Mouse (Mus musculus): ENCODE measurements around the gene Orc2.

Gene Orc2

DNA sequence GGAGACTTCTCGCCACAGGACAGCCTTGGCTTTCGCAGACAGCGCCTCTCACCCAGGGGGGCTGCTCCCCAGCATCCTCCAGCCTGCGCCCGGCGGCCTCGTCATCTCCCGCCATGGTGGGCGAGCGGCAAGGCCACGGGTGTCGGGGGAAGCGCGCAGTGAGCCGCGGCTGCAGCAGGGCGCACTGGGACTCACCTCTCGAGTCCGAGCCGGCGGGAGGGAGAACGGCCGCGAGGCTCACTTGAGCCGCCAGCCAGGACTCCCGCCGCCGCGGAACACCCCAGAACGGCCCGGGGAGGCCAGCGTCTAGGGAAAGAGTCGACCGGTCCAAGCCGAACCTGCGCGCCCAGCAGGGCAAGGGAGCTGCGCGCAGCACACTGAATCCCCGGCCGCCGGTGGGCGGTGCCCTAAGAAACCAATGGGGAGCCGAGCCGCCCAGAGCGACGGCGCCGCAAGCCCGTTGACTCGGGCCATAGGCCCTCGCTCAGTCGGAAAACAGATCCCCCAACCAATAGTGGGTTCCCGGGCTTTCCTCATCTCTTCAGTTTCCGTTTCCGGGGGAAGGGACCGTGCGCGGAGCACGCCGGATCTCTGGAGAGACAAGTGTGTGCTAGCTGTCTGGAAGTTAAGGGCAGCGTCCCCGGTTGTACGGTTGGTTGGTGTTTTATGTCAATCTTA is at the start of gene Orc2:
TSS of gene Orc2 (minus strand) at position 533 of the 678 bp plus-strand sequence.
- DNase-seq, result peak; percentile 93 to 95

DNA sequence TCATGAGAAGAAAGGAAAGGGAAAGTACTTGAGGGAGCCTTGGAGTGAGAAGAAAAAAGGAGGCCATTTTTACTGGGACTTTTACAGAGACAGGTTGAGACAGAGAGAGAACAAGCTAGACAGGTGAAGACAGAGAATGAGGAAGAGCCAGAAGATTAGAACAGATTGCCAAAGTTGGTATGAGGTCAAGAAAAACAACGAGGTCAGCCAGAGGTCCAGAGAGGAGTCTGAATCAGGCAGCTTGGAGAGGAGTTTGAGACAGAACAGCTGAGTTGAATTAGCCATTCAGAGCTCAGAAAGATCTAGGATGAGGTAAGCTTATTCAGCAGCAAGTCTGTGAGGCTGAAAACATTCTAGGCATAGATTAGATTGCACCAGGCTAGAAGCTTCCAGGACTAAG is 36.5 kb upstream of the Orc2 start:
- DNase-seq, result no peak

DNA sequence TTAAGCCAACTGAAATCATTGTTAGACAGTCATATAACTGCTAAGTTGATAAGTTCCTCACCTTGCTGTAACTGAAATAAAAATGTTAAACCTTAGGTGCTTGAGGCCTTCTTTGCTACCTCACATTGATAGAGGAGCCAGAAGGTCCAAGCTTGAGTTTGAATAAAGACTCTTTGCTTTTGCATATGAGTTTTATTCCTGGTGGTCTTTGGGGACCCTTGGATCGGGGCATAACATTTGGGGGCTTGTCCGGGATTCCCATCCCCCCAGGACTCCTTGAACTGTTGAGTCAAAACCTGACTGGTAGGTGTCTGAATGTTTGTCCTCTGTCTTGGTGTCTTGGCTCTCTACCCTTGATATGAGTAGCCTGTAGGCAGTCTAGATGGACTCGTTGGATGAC is 2.3 kb upstream of the Orc2 start:
- peak in 1 of 2 experiments; percentile 17 for DNase-seq

DNA sequence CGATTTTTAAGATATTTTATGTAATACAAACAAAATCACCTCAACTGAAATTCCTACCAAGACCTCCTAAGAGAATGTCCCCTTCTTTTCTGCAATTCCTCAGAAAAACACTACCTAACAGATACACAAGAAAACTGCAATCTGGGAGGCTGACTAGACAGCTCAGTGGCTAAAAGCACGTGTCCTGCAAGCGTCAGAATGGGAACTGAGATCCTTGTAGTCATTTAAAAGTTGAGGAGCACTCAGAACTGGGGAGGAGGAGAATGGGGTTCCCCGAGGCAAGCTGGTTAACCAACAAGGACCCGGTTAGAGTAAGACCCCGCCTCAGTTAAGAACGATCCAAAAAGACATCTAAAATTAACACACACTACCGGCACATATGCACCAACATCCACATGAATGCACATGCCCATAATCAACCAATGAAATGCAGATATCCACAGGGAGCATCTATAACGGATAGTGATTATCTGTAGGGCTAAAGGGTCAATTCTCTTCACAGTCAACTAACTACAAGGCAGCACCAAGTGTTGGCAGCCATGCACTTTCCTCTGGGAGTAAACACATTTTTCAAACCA is 1.0 kb downstream of the Orc2 start:
- DNase-seq, result no peak

DNA sequence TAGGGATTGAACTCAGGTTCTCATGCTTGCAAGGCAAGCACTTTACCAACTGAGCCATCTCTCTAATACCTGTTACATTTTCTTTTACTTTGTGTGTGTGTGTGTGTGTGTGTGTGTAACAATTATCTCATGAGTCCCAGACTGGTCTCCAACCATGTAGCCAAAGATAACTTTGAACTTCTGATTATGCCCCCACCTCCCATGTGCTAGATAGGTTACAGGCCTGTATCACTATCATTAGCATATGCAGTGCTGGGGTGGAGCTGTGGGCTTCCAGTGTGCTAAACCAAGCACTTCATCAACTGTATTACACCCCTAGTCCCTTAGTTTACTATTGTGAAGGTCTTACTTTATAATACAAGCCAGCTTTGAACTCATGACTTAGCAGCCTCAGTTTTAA is 1.8 kb downstream of the Orc2 start:
- DNase-seq, result no peak

DNA sequence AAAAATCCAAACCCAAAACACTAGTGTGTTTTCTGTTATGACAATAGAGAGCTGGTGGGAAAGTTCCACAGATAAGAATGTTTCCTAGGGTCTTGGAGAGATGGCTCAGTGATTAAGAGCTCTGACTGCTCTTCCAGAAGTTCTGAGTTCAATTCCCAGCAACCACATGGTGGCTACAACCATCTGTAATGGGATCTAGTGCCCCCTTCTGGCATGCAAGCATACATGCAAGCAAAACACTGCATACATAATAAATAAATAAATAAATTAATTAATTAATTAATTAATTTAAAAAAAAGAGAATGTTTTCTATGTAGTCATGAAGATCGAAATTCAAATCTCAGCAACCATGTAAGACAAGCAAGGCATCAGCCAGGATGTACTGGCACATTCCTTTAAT is 6.2 kb downstream of the Orc2 start:
- DNase-seq, result peak in 1 of 2 experiments; percentile 12

DNA sequence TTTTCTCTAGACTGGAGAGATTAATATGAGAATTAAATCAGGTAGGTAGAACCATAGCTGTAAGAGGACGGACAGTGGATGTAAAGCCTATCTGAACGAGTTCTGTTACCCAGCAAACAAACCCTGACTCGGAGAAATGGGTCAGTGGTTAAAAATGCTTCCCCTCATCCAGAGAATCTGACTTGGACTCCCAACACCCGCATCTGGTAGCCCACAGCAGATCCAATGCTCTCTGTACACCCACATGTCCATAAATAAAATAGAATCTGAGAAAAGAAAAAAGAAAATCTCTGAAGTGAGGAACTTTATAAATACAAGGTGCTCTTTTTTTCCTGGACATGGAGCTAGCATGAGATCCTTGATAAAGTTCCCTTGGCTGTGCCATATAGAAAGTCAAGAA is 7.2 kb downstream of the Orc2 start:
- no peak for DNase-seq

DNA sequence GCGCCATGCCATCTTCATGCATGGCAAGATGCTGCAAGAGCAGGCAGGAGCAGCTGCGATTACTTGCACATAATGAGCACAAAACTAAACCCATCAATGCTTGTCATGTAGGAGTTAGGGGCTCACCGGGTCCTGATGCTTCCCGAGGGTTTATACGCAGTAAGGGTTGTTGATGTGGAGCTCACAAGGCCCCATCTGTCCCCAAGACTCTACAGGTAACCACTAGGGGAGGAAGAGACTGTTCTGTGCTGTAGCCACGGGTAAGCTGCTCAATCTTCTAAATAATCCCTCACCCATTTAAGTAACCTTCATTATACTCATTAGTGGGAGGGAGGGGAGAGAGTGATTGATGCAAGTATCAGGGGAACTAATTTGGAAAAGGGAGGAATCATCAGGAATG is 9.3 kb downstream of the Orc2 start:
- no peak for DNase-seq

DNA sequence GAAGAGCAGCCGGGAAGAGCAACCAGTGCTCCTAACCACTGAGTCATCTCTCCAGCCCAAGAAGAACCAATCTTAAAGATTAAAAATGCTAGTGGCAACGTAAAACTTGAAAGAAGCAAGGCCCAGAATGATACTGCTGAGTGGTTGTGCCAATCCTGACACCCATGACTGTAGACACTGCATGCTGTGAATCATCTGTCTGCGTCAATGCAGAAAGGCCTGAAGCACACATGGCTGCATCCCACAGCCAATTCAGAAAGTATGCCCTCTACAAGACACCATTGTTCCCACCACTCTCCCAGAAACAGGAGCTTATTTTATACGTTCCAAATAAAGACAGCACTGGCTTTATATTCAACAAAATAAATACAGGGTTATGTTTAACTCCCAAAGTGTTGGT is 22.3 kb downstream of the Orc2 start:
- DNase-seq, result no peak

DNA sequence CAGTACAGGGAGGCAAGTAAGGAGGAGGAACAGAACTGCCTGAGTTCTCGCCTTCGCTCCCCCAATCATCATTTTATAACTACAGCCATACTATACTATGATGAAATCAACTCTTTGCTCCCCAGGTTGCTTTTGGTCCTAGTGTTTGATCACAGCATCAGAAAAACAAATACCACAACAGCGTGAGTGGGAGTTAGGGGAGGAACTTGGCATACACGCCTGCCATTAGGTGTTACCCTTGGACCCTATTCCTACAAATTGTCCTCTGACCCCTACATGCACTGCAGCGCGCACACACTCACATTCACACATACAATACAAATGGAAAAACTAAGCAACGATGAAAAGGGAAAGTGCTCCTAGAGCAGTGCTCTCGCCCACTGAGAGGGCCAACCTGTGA is 29.2 kb downstream of the Orc2 start:
- no peak for DNase-seq

DNA sequence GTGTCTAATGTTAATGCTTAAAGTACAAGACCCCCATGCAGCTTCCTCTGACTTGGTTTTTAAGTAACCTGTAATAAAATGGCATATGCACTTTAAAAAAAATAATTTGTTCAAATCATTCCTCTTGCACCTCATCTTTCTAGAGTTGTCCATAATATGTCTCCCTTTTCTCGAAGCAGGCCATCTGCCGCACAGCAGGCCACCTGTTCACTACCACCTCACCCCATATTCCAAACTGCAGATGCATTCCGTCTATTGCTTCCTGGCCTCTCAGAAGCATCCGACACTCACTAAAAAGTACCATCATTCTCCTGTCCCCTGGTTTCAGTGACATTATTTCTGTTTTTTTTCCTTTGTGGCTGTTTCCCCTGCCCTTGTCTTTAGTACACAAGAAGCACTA is 39.3 kb downstream of the Orc2 start:
- DNase-seq, result peak; percentile 23 to 32

DNA sequence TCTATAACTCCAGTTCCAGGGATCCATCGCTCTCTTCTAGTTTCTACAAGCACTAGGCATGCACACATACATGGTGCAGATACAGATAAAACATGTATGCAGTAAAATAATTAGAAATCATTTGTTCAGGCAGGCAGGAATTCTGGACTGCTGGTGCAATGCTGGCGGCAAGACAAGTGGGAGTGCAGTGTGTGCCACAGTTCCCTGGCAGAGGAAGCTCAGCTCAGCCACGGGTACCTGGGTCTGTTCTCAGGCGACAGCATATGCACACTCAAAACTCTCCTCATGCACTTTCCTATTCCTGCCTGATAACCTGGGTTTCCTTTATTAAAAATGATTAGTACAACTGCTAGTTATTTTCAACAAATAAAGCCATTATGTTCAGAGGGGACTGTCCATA is 39.9 kb downstream of the Orc2 start:
- peak; percentile 35 to 36 for DNase-seq

DNA sequence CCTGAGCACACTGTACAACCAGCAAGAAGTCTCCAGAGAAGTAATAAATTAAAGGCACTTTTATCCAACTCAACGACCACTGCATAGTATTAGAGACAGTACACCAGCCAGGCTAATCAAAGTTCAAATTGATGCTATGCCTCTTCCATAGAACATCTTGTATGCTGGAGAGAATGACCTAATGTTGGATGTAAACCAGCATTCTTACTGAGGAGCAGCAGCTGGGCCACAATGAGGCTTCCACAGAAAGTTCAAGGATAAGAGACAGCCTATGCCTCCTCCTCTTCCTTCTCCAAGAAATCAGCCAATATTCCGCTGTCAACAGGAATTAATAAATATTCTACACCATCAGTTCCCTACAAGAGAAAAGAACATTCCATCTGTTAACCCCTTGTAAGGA is 41.0 kb downstream of the Orc2 start:
- DNase-seq, result no peak

DNA sequence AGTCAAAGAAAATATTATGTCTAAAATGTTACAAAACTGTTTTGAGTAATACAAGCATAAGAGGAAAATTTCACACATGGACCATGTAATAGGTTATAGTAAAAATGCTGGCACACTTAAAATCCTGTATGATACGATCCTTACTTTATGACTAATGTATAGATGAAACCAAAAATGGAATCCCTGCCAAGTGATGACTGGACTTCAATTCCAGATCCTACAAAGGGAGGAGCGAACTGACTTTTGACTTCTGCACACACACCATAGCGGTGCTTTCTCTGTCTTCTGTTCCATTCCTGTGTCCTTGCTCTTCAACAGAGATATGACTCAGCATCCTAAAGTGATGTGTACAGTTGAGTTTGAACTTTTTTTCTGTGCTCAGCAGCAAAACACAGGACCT is 44.3 kb downstream of the Orc2 start:
- DNase-seq, result no peak

DNA sequence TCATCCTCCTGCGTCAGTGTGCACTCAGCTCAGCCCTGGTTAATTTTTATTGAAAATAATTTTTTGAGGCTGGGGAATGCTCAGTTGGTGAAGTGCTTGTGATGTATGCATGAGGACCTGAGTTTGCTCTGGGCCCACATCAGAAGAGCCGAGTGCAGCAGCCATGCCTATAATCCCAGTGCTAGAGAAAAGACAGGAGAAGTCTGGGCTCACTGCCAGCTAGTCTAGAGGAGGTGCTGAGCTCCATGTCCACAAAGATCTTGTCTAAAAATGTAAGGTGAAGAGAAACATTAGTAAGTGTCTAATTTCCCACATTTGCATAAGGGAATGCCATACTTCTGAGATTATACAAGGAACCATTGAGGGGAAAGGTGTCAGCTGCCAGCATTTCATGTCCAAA is 46.0 kb downstream of the Orc2 start:
- DNase-seq, result peak; percentile 59 to 60

DNA sequence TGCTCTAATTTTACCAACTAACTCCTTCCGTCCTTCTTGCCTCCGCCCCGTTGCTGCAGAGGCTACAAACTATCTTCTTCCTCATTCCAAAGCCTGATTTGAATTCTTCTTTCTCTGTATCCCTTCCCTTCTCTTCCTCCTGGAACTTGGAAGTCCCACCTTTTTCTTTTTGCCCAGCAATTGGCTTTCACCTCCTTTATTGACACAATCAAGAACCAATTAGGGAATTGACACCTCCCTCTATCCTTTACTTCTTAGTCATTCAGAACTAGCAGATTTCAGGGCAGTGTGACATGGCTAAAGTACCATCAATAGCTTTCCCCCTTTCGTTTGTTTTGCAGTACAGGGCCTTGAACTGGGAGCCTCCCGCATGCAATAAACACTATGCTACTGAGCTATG is 46.7 kb downstream of the Orc2 start:
- DNase-seq, result no peak

DNA sequence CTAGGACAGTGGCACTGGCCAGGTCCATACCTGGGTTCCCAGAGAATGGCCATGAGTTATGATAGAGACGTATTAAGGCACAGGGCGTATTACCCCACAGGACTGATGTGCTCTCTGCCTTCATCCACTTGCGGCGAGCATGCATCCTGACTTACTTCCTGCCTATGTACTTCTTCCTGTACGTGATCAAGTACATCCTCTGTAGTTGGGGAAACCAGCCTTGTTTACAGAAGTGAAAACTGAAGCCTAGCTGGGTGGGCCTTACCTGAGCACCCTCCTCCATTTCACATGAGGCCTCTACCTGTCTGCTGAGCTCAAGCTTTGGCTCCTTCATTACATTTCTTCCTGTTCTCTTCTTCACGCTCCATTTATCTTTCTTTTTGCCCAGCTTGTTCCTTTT is 50.6 kb downstream of the Orc2 start:
- DNase-seq, result no peak

DNA sequence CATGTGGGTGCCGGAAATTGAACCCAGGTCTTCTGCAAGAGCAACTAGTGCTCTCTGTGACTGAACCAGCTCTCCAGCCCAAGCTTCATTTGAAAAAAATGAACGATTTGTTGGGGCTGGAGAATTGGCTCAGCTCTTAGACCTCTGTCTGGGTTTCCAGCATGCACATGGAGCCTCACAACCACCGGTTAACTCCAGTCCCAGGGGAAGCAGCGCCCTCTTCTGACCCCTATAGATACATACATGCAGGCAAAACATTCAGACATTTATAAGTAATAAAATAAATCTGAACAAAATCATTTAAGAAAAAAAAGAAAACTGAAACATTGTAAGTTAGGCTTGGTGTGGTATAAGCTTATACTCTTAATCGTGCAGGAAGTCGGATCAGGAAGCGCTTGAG is 56.5 kb downstream of the Orc2 start:
- DNase-seq, result no peak

DNA sequence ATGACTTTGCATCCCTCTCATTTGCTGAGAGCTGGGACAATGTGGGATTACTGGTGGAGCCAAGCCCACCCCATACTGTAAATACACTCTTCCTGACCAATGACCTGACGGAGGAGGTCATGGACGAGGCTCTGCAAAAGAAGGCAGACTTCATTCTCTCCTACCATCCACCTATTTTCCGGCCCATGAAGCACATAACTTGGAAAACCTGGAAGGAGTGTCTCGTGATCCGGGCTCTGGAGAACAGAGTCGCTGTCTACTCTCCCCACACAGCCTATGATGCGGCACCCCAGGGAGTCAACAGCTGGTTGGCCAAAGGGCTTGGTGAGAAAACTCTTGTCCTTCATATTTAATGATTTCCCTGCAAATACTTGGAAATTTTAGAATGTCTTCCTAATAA is 57.1 kb downstream of the Orc2 start:
- no peak for DNase-seq

DNA sequence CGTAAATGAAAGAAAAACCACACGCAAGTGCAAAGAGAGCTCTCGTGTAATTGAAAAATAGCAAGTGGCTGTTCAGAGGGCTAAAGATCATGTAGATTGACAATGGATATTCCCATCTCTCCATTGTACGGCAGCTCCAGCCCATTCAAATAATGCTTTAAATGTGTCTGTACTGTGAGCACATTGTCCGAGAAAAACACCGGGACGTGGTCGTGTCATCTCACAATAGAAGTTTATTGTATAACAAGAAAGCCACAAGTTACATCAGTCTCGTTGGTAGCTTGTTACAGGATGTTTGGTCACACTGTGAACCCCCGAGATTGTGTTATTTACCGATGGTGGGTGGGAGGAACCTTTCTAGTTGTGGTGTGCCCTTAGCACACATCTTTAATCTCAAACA is 59.0 kb downstream of the Orc2 start:
- DNase-seq, result no peak

DNA sequence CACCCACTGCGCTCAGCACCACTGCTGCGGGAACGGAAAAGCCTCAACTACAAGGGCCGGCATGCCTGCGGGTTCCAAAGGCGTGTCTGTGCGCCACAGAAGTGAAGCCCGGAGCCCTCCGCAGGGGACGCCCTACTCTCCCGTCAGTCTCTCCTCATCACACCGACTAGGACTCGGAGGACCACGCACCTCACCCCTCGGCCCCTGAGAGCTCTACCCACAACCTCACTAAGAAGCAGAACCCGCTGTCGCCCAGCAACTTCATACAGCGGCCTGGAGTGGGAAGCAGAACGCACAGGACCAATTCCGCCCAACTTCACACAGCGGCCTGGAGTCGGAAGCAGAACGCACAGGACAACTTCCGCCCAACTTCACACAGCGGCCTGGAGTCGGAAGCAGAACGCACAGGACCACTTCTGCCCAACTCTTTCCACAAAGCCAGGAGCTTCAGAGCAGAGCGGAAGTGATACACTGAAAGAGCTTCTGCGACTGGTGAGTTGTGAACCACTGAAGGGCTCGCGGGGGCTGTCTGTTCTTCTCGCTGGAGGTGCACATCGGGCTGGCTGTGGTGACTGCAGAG is 59.7 kb downstream of the Orc2 start, which contains the start of the genes Nif3l1 and Ppil3:
TSS of gene Nif3l1 (plus strand) at position 9 of the 580 bp plus-strand sequence.
TSS of gene Ppil3 (minus strand) at position 344 of the 580 bp plus-strand sequence.
- DNase-seq, result peak; percentile 85 to 86

DNA sequence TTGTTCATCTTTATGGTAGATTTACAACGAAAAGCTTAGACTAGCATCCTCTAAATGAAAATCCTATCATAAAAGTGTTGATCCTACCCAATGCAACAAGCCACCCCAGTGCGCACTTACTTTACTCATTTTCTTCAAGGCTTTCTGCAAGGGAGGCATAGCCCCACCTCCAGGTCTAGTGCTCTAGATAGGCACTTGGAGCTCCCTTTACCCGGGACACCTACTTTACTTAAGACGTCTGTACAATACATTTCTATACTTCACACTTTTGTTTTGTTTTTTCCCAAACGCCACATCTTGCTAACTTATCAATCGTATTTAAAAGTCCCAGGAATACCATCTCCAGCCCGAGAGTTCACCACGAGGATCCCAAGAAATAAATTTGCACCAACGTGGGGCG is 60.2 kb downstream of the Orc2 start:
- DNase-seq, result no peak

DNA sequence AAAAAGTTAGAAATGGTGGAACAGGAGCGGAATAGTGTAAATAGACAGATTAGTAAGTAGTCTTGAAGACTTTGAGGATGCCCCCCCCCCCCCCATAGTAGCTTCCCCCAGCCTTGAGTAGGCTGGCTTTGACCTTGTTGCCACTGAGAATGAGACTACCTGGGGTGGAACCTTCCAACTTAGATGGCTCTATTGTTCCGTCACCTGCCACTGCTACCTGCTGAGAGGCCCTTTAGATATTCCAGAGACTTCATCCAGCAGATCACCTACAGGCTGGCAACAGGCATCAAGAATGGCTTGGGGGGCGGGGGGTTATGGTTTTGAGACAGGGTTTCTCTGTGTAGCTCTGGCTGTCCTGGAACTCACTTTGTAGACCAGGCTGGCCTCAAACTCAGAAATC is 80.4 kb downstream of the Orc2 start:
- peak in 1 of 2 experiments; percentile 18 for DNase-seq
